Mouse (Mus musculus): ENCODE data around the gene Gm5741.

Gm5741 gene

DNA sequence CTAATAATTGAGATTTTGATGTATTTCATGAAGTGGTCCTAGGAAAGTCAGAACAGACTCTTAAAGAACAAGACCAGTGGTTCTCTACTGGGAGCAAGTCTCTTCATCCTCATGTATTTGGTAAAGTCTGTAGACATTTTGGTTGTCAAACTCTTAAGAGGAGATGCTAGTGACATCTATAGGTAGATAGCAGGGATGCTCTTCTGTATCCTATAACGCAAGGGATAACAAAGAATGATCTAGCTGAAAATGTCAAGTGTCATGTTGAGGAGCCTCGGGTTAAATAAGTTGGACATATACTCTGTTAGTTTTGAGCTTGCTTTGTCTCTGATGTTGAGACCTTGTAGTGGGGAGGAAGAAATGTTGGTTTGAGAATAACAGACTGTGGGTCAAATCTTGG lies 39.9 kb downstream of the Gm5741 start:
- peak; percentile 21 for DNase-seq (ENCODE audit: low read depth)

- peak; percentile 22 for DNase-seq (ENCODE audit: low read depth)
These were observed 40.3 kb downstream of the Gm5741 start for GRCm38 (mm10) chr8:85027516-85027855.

DNA sequence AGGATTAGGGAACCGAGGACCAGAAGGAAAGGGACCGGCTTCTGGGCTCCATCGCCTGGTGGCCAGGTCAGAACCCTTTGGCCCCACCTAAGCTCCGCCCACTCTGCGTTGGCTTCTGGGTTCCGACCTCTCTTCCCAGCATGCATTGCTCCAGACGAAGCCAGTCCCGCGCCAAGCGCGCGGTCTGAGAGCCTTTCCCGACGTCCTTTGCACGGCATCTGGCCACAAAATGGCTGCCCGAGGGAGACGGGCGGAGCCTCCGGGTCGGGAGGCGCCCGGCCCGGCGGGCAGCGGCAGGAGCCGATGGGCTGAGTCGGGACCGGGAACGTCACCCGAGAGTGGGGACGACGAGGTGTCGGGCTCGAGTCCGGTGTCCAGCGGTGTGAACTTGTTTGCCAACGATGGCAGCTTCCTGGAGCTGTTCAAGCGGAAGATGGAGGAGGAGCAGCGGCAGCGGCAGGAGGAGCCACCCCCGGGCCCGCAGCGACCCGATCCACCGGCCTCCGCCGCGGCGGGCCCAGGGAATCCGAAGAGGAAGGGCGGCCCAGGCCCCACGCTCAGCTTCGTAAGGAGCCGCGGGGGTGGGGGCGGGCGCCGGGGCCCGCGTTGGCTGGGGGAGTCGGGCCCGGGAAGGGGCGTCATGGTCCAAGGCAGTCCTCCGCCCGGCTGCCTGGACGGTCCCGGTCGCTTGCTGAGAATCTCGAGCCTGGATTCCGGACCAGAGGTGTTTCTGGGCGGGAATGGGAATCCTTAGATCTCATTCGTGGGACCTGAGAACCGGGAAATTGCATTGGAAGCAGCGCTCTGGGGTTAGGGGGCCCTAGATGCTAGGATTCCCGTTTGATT lies 40.9 kb downstream of the Gm5741 start, which contains the start of gene Trir:
Gene Trir, plus strand, starts transcription at position 154 of the 846 bp plus-strand sequence.
- DNase-seq (ENCODE audit: low read depth) = peak; percentile 98

DNA sequence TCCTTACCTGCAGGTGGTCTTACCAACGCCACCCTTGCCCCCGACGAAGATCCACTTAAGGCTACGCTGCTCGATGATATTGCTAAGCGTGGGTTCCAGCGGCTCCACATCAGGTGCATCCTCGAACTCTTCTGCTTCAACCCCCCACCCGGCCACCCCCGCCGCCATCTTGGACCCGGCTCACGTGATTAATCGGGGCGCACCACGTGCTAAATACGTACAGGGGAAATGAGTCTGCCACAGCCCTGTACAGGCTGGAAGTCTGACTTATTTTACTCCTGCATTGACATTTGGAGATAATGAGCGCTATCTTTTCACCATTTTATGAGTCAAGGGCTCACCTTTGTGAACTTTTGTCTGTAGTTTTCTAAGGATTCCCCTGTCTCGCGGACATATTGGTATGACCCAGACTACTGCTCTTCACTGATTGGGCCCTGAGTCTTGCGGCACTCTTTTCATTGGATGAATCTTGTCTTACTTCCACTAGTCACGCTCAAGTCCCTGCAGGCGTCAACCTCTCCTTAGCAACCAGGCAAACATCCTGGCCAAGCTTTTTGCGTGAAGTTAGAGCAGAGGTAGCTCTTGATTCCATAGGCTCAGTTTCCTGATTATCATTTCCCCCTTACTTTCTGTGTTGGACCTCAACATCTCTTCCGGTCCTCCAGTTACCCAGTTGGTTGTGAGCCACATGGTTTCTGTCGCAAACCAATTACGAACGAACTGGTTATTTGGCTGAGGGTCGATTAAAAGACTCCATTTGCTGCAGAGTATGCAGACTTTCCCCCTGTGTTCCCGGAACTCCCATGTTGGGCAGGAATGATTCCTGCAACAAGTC lies 42.5 kb downstream of the Gm5741 start, which contains the start of gene Asna1:
Gene Asna1, minus strand, starts transcription at position 184 of the 835 bp plus-strand sequence.
- peak; percentile 93 for DNase-seq (ENCODE audit: low read depth)

GRCm38 (mm10) chr8:85023846-85024245 lies 43.9 kb downstream of the Gm5741 start:
- no peak for DNase-seq (ENCODE audit: low read depth)

DNA sequence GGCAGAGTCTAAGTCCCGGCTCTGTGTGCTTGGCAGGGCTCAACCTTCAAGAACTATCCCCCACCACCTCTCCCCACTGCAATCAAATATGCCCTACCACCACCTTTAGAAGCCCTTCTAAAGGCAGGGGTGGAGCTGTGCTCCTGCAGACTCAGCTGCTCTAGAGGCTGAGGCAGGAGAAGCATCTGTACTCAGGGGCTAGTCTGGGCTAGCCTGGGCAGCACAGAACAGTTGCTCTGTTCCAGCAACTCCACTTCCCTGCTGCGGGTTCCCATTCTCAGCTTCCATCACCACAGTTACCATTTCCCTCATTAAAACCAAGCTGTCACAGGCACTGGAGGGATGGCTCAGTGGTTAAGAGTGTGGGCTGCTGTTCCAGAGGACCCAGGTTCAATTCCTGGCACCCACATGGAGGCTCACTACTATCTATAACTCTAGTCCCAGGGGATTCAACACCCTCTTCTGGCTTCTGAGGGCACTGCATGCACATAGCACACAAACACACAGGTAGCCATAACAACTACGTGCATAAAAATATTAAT lies 46.2 kb downstream of the Gm5741 start:
- no peak for DNase-seq (ENCODE audit: low read depth)
